Comparison of ENCODE assay signal across 22 mouse cellular contexts in genomic region chr16:18462598-18462997, GRCm38 (mm10). TPM values are rescaled to one million over a fixed set of nuclear protein-coding genes. Genes with fewer than 3 reads are reported as not detected.
DNase-seq lines count a peak whose midpoint lies in the region; ATAC-seq lines count a peak whose summit lies in the region.
"Had no signal": no experiment of that assay in that cellular context is flagged by ENCODE, and none has a peak within 500 bp of the region (broad histone marks: within the 10 kb centered on the region; RNA-seq: fewer than 3 reads in every experiment).

No protein-coding gene starts in this region.

- H3K4me2 ChIP-seq in midbrain, embryonic 11.5 days, result no peak overlapping the region
- no peak overlapping the region for H3K4me2 ChIP-seq in midbrain, embryonic 15.5 days
- H3K4me2 ChIP-seq: embryonic facial prominence, embryonic 15.5 days; forebrain, embryonic 12.5 days; hindbrain, embryonic 15.5 days; limb, embryonic 13.5 days; liver, embryonic 15.5 days; neural tube, embryonic 12.5 days had no signal

- no peaks in the 10 kb centered on the region for H3K36me3 ChIP-seq in midbrain, embryonic 11.5 days (ENCODE audit: control insufficient read depth, insufficient read depth, low read length)
- H3K36me3 ChIP-seq in midbrain, embryonic 15.5 days (replicated peaks), result no peaks in the 10 kb centered on the region
- H3K36me3 ChIP-seq: embryonic facial prominence, embryonic 15.5 days; hindbrain, embryonic 15.5 days; neural tube, embryonic 12.5 days had no signal

- 60% methylated on average over 8 of the region's 8 CpGs for WGBS in midbrain, embryonic 11.5 days
- 53% methylated on average over 8 of the region's 8 CpGs for WGBS in midbrain, embryonic 15.5 days

- H3K9me3 ChIP-seq in midbrain, embryonic 11.5 days (ENCODE audit: control insufficient read depth, low read length), result no peaks in the 10 kb centered on the region
- H3K9me3 ChIP-seq in midbrain, embryonic 15.5 days, result no peaks in the 10 kb centered on the region
- H3K9me3 ChIP-seq: embryonic facial prominence, embryonic 15.5 days; forebrain, embryonic 12.5 days; hindbrain, embryonic 15.5 days; limb, embryonic 13.5 days; liver, embryonic 15.5 days; megakaryocyte, embryonic 14.5 days; neural tube, embryonic 12.5 days had no signal

- H3K4me1 ChIP-seq in midbrain, embryonic 11.5 days (ENCODE audit: control insufficient read depth, insufficient read depth, low read length), result peaks cover 17% of the 10 kb centered on the region
- peaks cover 15% of the 10 kb centered on the region for H3K4me1 ChIP-seq in midbrain, embryonic 15.5 days

- no peak overlapping the region for H3K4me3 ChIP-seq in midbrain, embryonic 11.5 days (ENCODE audit: low read depth, low read length)
- no peak overlapping the region for H3K4me3 ChIP-seq in midbrain, embryonic 15.5 days
- H3K4me3 ChIP-seq: embryonic facial prominence, embryonic 15.5 days; forebrain, embryonic 12.5 days; hindbrain, embryonic 15.5 days; limb, embryonic 13.5 days; liver, embryonic 15.5 days; megakaryocyte, embryonic 14.5 days; neural tube, embryonic 12.5 days had no signal

- H3K27me3 ChIP-seq in midbrain, embryonic 11.5 days (ENCODE audit: control insufficient read depth, insufficient read depth, low read length), result no peaks in the 10 kb centered on the region
- H3K27me3 ChIP-seq in midbrain, embryonic 15.5 days (replicated peaks), result no peaks in the 10 kb centered on the region
- H3K27me3 ChIP-seq: CH12.LX; embryonic facial prominence, embryonic 15.5 days; liver, embryonic 15.5 days had no signal

- H3K9ac ChIP-seq in midbrain, embryonic 11.5 days (ENCODE audit: low read length), result no peak overlapping the region
- no peak overlapping the region for H3K9ac ChIP-seq in midbrain, embryonic 15.5 days
- H3K9ac ChIP-seq: embryonic facial prominence, embryonic 15.5 days; forebrain, embryonic 12.5 days; hindbrain, embryonic 15.5 days; limb, embryonic 13.5 days; liver, embryonic 15.5 days; neural tube, embryonic 12.5 days had no signal

- DNase-seq in CD4-positive, CD25-positive, alpha-beta regulatory T cell, adult 2 months (ENCODE audit: low read depth, low spot score), result peak; percentile 34
- DNase-seq in kidney, postnatal 10 days, result peak; percentile 50
- DNase-seq in kidney, adult 8-10 months, result no peak
- DNase-seq in midbrain, embryonic 11.5 days (ENCODE audit: low spot score, missing footprints), result peak; percentile 41
- peak; percentile 41 to 51 for DNase-seq in thymus, postnatal 36 days
- DNase-seq in testis, postnatal 10 days (ENCODE audit: low spot score), result no peak
- DNase-seq: adrenal gland, adult 2 months; cerebellum, postnatal 14 days; embryo, embryonic 11 days; gastrocnemius, postnatal 25 days; kidney, adult 11 months; spleen, adult 18-20 months had no signal

- no peak for ATAC-seq in CD4-positive, CD25-positive, alpha-beta regulatory T cell, adult 4 months
- no peak for ATAC-seq in midbrain, embryonic 11.5 days (ENCODE audit: low FRiP score)
- ATAC-seq in midbrain, embryonic 15.5 days (replicated peaks), result no peak

- no peak overlapping the region for H3K27ac ChIP-seq in midbrain, embryonic 11.5 days (ENCODE audit: low read depth, low read length)
- no peak overlapping the region for H3K27ac ChIP-seq in midbrain, embryonic 15.5 days
- H3K27ac ChIP-seq: embryonic facial prominence, embryonic 15.5 days; forebrain, embryonic 12.5 days; hindbrain, embryonic 15.5 days; limb, embryonic 13.5 days; liver, embryonic 15.5 days; neural tube, embryonic 12.5 days had no signal

RNA-seq across cellular contexts. Expression of gene Gnb1l, which starts 35.9 kb away (rescaled TPM):
- 10 to 100 TPM; 15.4 to 21.4 TPM for polyA plus RNA-seq in CD4-positive, CD25-positive, alpha-beta regulatory T cell, adult 4 months (2017; shearing (Covaris generic))
- 10.3 and 12.9 TPM in 2 replicates for polyA plus RNA-seq in midbrain, embryonic 11.5 days (2014; fragmentation: Nextera tagmentation; extraction: Ambion mirVana)
- polyA plus RNA-seq in midbrain, embryonic 15.5 days (2015; fragmentation: Nextera tagmentation; extraction: Ambion mirVana), result 18.1 and 20.0 TPM in 2 replicates

RNA-seq across cellular contexts. Expression of gene Comt, which starts 35.9 kb away (rescaled TPM):
- 10 to 100 TPM; 62.0 to 65.2 TPM for polyA plus RNA-seq in CD4-positive, CD25-positive, alpha-beta regulatory T cell, adult 4 months (2017; shearing (Covaris generic))
- 50.8 and 52.5 TPM in 2 replicates for polyA plus RNA-seq in midbrain, embryonic 11.5 days (2014; fragmentation: Nextera tagmentation; extraction: Ambion mirVana)
- 104 and 107 TPM in 2 replicates for polyA plus RNA-seq in midbrain, embryonic 15.5 days (2015; fragmentation: Nextera tagmentation; extraction: Ambion mirVana)

RNA-seq across cellular contexts. Expression of gene Rtl10, which starts 36.1 kb away (rescaled TPM):
- polyA plus RNA-seq in CD4-positive, CD25-positive, alpha-beta regulatory T cell, adult 4 months (2017; shearing (Covaris generic)), result 1 to 10 TPM in 1 of 2 experiments, under 1 TPM in 1; 0.67 to 1.9 TPM
- polyA plus RNA-seq in midbrain, embryonic 11.5 days (2014; fragmentation: Nextera tagmentation; extraction: Ambion mirVana), result 2.0 and 2.1 TPM in 2 replicates
- 4.4 and 5.5 TPM in 2 replicates for polyA plus RNA-seq in midbrain, embryonic 15.5 days (2015; fragmentation: Nextera tagmentation; extraction: Ambion mirVana)

RNA-seq across cellular contexts. Expression of gene Txnrd2, which starts 36.4 kb away (rescaled TPM):
- polyA plus RNA-seq in CD4-positive, CD25-positive, alpha-beta regulatory T cell, adult 4 months (2017; shearing (Covaris generic)), result 10 to 100 TPM; 21.7 to 26.7 TPM
- polyA plus RNA-seq in midbrain, embryonic 11.5 days (2014; fragmentation: Nextera tagmentation; extraction: Ambion mirVana), result 21.0 and 22.7 TPM in 2 replicates
- 34.0 and 35.5 TPM in 2 replicates for polyA plus RNA-seq in midbrain, embryonic 15.5 days (2015; fragmentation: Nextera tagmentation; extraction: Ambion mirVana)

Comparison
In these comparisons a context has a peak if more than half of its experiments do, and no peak if none do; other contexts are left out.
1. DNase-seq: peak in CD4-positive, CD25-positive, alpha-beta regulatory T cell, adult 2 months (single experiment), kidney, postnatal 10 days (single experiment), midbrain, embryonic 11.5 days (single experiment) and thymus, postnatal 36 days (2 of 2); none in kidney, adult 8-10 months (0 of 2) and testis, postnatal 10 days (single experiment).